Mouse (Mus musculus) lung, postnatal 14 days (tissue): ENCODE data around the gene Olfr582.

ENCODE experiments used
- DNase-seq: peaks from one replicate; pipeline ENCODE4 v3.0.0; 2021

The Olfr582 gene

DNA sequence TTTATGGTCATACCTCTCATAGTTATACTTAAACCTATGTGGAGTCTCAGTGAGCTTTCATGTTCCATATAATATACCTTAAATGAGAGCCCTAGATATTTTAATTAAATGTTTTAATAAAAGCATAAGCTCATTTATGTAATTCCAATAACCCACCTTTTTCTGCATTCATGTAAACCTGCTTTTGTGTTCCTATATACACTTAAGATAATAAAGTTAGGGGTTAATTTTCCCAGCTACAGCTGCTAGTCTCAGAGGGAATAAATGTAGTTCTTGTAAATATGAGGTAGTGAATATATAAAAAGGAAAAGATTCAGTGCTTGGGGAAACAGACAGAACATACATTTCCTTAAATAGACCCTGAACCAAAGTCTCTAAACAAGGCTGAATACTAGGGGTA, at the start of gene Olfr582:
TSS of gene Olfr582 (plus strand) at position 301 of the 400 bp plus-strand sequence.
- no peak for DNase-seq

GRCm38 (mm10) chr7:102989224-102989623, 48.6 kb upstream of the Olfr582 start, which contains the start of gene Olfr578:
TSS of gene Olfr578 (minus strand) at chr7:102989324.
- no peak for DNase-seq

GRCm38 (mm10) chr7:103051000-103051399, 13.2 kb downstream of the Olfr582 start, which contains the start of gene Olfr583:
TSS of gene Olfr583 (plus strand) at chr7:103051300.
- no peak for DNase-seq

DNA sequence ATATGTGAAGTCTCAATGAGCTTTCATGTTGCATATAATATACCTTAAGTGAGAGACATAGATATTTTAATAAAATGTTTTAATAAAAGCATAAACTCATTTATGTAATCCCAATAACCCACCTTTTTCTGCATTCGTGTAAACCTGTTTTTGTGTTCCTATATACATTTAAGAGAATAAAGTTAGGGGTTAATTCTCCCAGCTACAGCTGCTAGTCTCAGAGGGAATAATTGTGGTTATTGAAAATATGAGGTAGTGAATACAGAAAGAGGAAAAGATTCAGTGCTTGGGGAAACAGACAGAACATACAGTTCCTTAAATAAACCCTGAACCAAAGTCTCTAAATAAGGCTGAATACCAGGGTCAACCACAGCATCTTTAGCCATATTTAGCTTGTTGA, 43.8 kb downstream of the Olfr582 start, which contains the start of gene Olfr584:
TSS of gene Olfr584 (plus strand) at position 301 of the 400 bp plus-strand sequence.
- no peak for DNase-seq
